Mouse (Mus musculus) liver, adult 2 months (tissue): Measurements from ENCODE around the gene Prmt3.

Experiments used
- CTCF ChIP-seq: fragments of 200-500 bp; IDR thresholded peaks from 2 replicates; pipeline ENCODE4 v1.5.1; 2011; ENCODE audit warnings: low read depth, low read length, control low read depth
- POLR2A ChIP-seq: fragments of 200-500 bp; IDR thresholded peaks from 2 replicates; pipeline ENCODE4 v1.6.1; 2011; ENCODE audit warnings: low read length, control low read depth; ENCODE audit not compliant: insufficient read depth; ENCODE audit errors: extremely low read depth

DNA sequence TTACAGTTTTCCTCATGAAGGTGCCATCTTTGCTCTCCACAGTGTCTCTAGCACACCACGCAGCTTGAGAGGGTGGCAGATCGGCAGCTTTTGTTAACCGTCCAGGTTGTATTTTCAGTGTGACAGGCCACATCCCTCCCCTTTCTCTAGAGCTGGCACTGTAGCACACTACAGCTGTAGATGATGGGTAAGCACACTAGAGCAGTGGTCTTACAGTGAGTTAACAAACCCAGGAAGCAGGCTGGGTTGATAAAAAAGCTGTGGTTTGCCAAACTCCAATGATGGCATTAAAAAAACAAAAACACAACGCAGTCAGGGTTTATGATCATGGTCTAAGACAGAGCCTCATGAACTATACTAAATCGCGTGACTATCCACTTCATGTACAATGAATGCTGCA lies 45.9 kb downstream of the Prmt3 start:
- TF ChIP-seq POLR2A (no peak), CTCF (no peak)
